Mouse (Mus musculus) heart, embryonic 14.5 days (tissue): ENCODE results near the gene Rad17. TPM values are rescaled to one million over a fixed set of nuclear protein-coding genes. Genes with fewer than 3 reads are reported as not detected.
A peak's percentile ranks its signal among the peaks of the same experiment; 100 is the strongest.

Experiments used
- ATAC-seq: fragments of 200-750 bp; cut with Nextera tagmentation; 2 replicates; pipeline ENCODE4 v1.8.0; 2017; ENCODE audit warnings: low read depth, moderate TSS enrichment; ENCODE audit not compliant: insufficient number of reproducible peaks, insufficient read depth, low FRiP score
- H3K27ac ChIP-seq, 2 experiments: fragments of 200-500 bp in 1 of 2; fragments of 300-500 bp in 1 of 2; sonication (generic) in 1 of 2; replicated peaks in 1 of 2; 2 replicates each; pipeline ENCODE4 v1.5.1; 2012 to 2014; ENCODE audit warnings: low read depth in 2 of 2, low read length in 2 of 2, control low read depth in 1 of 2, mild to moderate bottlenecking in 1 of 2, mixed read lengths in 1 of 2; ENCODE audit not compliant: control insufficient read depth in 1 of 2, insufficient read depth in 1 of 2
- H3K27me3 ChIP-seq: fragments of 300-500 bp; sonication (generic); 2 replicates; pipeline ENCODE4 v1.6.1; 2014; ENCODE audit warnings: mild to moderate bottlenecking, low read length, control low read depth; ENCODE audit not compliant: control insufficient read depth, insufficient read depth
- H3K36me3 ChIP-seq: fragments of 300-500 bp; sonication (generic); 2 replicates; pipeline ENCODE4 v1.6.1; 2014; ENCODE audit warnings: mild to moderate bottlenecking, control low read depth, low read length, mixed read lengths; ENCODE audit not compliant: control insufficient read depth, insufficient read depth
- H3K4me1 ChIP-seq, 2 experiments: fragments of 200-500 bp in 1 of 2; fragments of 300-500 bp in 1 of 2; sonication (generic) in 1 of 2; 2 replicates each; pipeline ENCODE4 v1.6.1; 2012 to 2014; ENCODE audit warnings: low read length in 2 of 2, control low read depth in 1 of 2, mixed read lengths in 1 of 2; ENCODE audit not compliant: control insufficient read depth in 2 of 2, insufficient read depth in 2 of 2
- H3K4me2 ChIP-seq: fragments of 300-500 bp; sonication (generic); 2 replicates; pipeline ENCODE4 v1.6.1; 2014; ENCODE audit warnings: mild to moderate bottlenecking, low read length
- H3K4me3 ChIP-seq, 2 experiments: fragments of 200-500 bp in 1 of 2; fragments of 300-500 bp in 1 of 2; sonication (generic) in 1 of 2; 2 replicates each; pipeline ENCODE4 v1.5.1; 2012 to 2014; ENCODE audit warnings: low read length in 2 of 2, mild to moderate bottlenecking in 2 of 2, control low read depth in 1 of 2, low read depth in 1 of 2, moderate library complexity in 1 of 2; ENCODE audit not compliant: control insufficient read depth in 1 of 2, insufficient read depth in 1 of 2
- H3K9ac ChIP-seq: fragments of 300-500 bp; sonication (generic); 2 replicates; pipeline ENCODE4 v1.6.1; 2014; ENCODE audit warnings: mild to moderate bottlenecking, low read length
- H3K9me3 ChIP-seq: fragments of 300-500 bp; sonication (generic); 2 replicates; pipeline ENCODE4 v1.6.1; 2016; ENCODE audit warnings: low read length, control low read depth; ENCODE audit not compliant: control insufficient read depth
- WGBS: fragments of 180-500 bp; shearing (Covaris S2); extraction: QIAGEN DNeasy Blood & Tissue Kit; methylation state at CpG from one replicate; pipeline ENCODE4 v1.1.7; 2014; 5-methylcytosine and 5-hydroxymethylcytosine counted together
- polyA plus RNA-seq: library from polyadenylated mRNA; unstranded; fragments of >200 nt; fragmentation: Nextera tagmentation; extraction: Ambion mirVana; gene quantifications from 2 replicates; pipeline ENCODE4 v1.2.1, GENCODE M21; 2014

Gene Rad17
- polyA plus RNA-seq, 1 experiment from 2014 or later: 26.3 TPM

DNA sequence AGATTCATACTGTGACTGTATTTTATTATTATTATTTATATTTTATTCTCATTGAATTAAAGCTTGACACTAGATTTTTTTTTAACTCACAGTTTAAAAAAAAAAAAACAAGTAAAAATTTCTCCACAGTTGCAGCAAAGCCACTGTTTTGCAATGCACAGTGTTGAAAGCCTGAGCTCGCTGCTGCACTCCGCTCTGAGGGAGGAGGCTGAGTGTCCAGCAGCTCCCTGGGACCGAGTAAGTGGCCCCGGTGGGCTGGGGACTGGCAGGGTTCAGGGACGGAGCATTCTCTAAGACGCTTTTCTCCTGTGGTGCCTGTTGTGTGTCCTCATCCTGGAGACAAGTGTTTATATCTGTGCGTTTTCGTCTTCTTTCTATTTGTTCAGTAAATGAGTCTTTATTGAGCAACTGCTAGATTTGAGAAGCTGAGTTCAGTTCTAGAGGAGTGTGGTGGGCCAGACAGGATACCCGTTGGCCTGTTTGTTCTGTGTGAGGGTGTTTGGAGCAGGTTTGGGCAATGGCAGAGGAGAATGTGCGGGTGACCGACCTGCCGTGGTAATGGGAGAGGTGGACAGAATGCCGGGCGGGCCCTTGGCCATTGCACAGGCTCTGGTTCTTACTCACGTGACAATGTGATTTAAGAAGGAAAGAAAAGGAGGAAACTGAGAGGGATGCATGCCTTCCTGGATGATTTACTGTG lies 25.2 kb upstream of the Rad17 start:
- H3K4me1 ChIP-seq: no peaks in the 10 kb centered on the region
- WGBS: 82% methylated on average over 15 of the region's 15 CpGs
- H3K9me3 ChIP-seq: no peaks in the 10 kb centered on the region

DNA sequence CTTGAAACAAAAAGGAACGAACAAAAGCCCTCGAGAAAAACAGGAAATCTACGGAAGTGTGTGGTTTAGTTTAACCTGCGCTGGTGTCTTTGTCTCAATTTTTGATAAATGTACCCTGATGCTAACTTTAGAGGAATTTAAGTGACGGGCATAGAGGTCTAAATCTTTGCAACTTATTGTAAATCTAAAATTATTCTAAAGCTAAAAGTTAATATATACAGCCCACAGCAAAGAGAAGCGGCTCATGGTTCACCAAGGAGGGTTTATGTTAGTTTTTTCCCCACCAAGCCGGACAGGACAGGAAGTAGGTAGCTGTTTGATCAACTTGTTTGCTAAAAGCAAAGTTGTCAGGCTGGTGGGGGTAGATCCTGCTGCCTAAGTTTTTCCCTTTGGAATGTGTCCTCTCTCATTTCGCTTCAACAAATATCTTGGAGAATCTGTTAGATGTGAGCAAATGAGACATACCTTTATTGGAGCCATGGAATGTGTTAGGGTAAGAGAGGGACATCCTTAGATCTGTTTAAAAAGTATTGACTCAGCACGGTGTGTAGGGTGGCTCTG lies 19.4 kb upstream of the Rad17 start:
- Histone ChIP-seq H3K4me3 (peak overlapping the region; percentile 68 to 89; a peak in 3 of 4 replicates), H3K36me3 (peaks cover 16% of the 10 kb centered on the region), H3K4me1 (peaks cover 0 to 4% of the 10 kb centered on the region in 2 experiments; a peak in 1 of 4 replicates), H3K9ac (peak overlapping the region; percentile 82), H3K27me3 (no peaks in the 10 kb centered on the region), H3K9me3 (no peaks in the 10 kb centered on the region), H3K27ac (peak overlapping the region in 1 of 2 experiments; percentile 58; a peak in 1 of 4 replicates), H3K4me2 (peak overlapping the region; percentile 74)
- 52% methylated on average over 9 of the region's 9 CpGs for WGBS
- ATAC-seq: no peak

More for the DNA sequence above, 25.2 kb upstream of the Rad17 start:
- Histone ChIP-seq H3K36me3 (0 out of 2 replicates have a peak, but pooled peaks cover 3% of the 10 kb centered on the region), H3K27ac (no peak overlapping the region), H3K4me2 (no peak overlapping the region), H3K9ac (no peak overlapping the region), H3K27me3 (no peaks in the 10 kb centered on the region), H3K4me3 (no peak overlapping the region)
- ATAC-seq: no peak

DNA sequence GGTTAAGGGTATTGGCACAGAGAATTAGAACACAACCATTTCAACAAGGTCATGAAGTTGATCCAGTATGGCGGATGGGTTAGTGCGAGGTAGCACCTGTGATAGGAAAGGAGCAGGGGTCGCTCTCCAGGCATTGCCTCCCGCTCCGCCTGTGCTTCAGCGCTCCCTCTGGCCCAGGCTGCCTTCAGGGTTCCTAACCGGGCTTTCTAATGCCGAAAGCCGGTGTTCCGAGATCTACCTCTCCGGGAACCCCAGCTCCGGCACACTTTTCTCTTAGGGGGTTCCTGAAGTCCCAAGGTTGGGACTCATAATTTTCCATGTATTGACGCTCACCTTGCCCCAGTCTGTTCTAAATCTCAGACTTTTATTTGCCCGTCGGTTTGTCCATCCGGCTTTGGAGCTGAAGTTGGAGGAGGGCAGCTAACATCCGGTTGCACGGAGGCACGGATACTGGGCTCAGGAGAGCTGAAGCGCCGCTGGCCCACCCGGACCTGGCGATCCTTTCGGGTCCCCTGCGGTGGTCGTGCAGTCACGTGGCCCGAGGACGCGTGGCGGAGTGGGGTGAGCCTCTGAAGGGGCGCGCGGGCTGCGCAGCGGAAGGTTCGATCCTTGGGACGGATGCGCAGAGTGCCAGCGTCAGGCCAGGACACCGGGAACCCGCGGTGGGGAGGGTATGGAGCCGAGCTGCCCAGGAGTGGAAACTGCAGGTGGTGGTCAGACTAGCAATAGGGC lies 18.6 kb upstream of the Rad17 start, which contains the start of gene Ccdc125:
Gene Ccdc125, plus strand, starts transcription at position 427 of the 732 bp plus-strand sequence.
- peaks cover 19% of the 10 kb centered on the region for H3K36me3 ChIP-seq
- peak within 1 kb of the TSS; percentile 82 for H3K9ac ChIP-seq
- no peaks in the 10 kb centered on the region for H3K27me3 ChIP-seq
- peak within 1 kb of the TSS; percentile 74 for H3K4me2 ChIP-seq
- WGBS: under 1% methylated on average over 44 of the region's 44 CpGs
- no peaks in the 10 kb centered on the region for H3K9me3 ChIP-seq
- H3K27ac ChIP-seq: peak within 1 kb of the TSS; percentile 49 to 58; a peak in 3 of 4 replicates
- H3K4me3 ChIP-seq: peak within 1 kb of the TSS; percentile 68 to 89
- peak; percentile 57 for ATAC-seq
- peaks cover 0 to 4% of the 10 kb centered on the region in 2 experiments; a peak in 1 of 4 replicates for H3K4me1 ChIP-seq

GRCm38 (mm10) chr13:100659864-100660456 lies 9.1 kb upstream of the Rad17 start:
- Histone ChIP-seq H3K4me1 (no peaks in the 10 kb centered on the region), H3K27me3 (no peaks in the 10 kb centered on the region)
- ATAC-seq: no peak

GRCm38 (mm10) chr13:100658091-100658490 lies 7.2 kb upstream of the Rad17 start:
- no peak overlapping the region for H3K4me2 ChIP-seq
- no peaks in the 10 kb centered on the region for H3K4me1 ChIP-seq
- no peak overlapping the region for H3K4me3 ChIP-seq
- H3K9me3 ChIP-seq: no peaks in the 10 kb centered on the region
- peaks cover 22% of the 10 kb centered on the region for H3K36me3 ChIP-seq
- no peak for ATAC-seq
- H3K9ac ChIP-seq: no peak overlapping the region
- no peak overlapping the region for H3K27ac ChIP-seq
- no peaks in the 10 kb centered on the region for H3K27me3 ChIP-seq
- 84% methylated on average over 5 of the region's 5 CpGs for WGBS

More at GRCm38 (mm10) chr13:100659864-100660456, 9.1 kb upstream of the Rad17 start:
- Histone ChIP-seq H3K9ac (no peak overlapping the region), H3K9me3 (no peaks in the 10 kb centered on the region), H3K27ac (no peak overlapping the region), H3K4me3 (no peak overlapping the region), H3K4me2 (no peak overlapping the region), H3K36me3 (peaks cover 27% of the 10 kb centered on the region)
- WGBS: 51% methylated on average over 4 of the region's 4 CpGs

- no peak; the same call in 1 of the 2 replicates for ATAC-seq
- Histone ChIP-seq H3K4me3 (peak within 1 kb of the TSS; percentile 57 to 73), H3K9me3 (no peaks in the 10 kb centered on the region), H3K27me3 (no peaks in the 10 kb centered on the region), H3K27ac (peak within 1 kb of the TSS; percentile 95 to 96), H3K4me1 (peaks cover 0 to 9% of the 10 kb centered on the region in 2 experiments; a peak in 3 of 4 replicates), H3K36me3 (peaks cover 34% of the 10 kb centered on the region), H3K9ac (peak within 1 kb of the TSS; percentile 89), H3K4me2 (peak within 1 kb of the TSS; percentile 85)
- WGBS: under 1% methylated on average over 50 of the region's 63 CpGs
These were observed 762 bp upstream of the Rad17 start, which contains the start of gene Taf9 for GRCm38 (mm10) chr13:100651439-100652186. Gene Taf9, plus strand, starts transcription at chr13:100651579.
